Mouse (Mus musculus) midbrain, postnatal 0 days (tissue): Measurements from ENCODE around the gene Spp2. TPM values are rescaled to one million over a fixed set of nuclear protein-coding genes. Genes with fewer than 3 reads are reported as not detected.

Experiments
- ATAC-seq: fragments of 200-750 bp; cut with Nextera tagmentation; 2 replicates; pipeline ENCODE4 v1.8.0; 2017; ENCODE audit warnings: moderate number of reproducible peaks, mild to moderate bottlenecking, moderate TSS enrichment, moderate library complexity; ENCODE audit not compliant: low FRiP score
- DNase-seq: peaks from one replicate; pipeline ENCODE4 v3.0.0-alpha.2; 2015; ENCODE audit warnings: low spot score
- H3K27ac ChIP-seq: fragments of 300-500 bp; sonication (generic); 2 replicates; pipeline ENCODE4 v1.5.1; 2014; ENCODE audit warnings: low read depth, mild to moderate bottlenecking, low read length, mixed read lengths
- H3K27me3 ChIP-seq: fragments of 300-500 bp; sonication (generic); 2 replicates; pipeline ENCODE4 v1.6.1; 2014; ENCODE audit warnings: low read length, control low read depth, mixed read lengths; ENCODE audit not compliant: insufficient read depth
- H3K36me3 ChIP-seq: fragments of 300-500 bp; sonication (generic); 2 replicates; pipeline ENCODE4 v1.6.1; 2014; ENCODE audit warnings: low read length, control low read depth, mixed read lengths; ENCODE audit not compliant: insufficient read depth
- H3K4me1 ChIP-seq: fragments of 300-500 bp; sonication (generic); 2 replicates; pipeline ENCODE4 v1.6.1; 2014; ENCODE audit warnings: mild to moderate bottlenecking, control low read depth, antibody characterized with exemption, low read length, mixed read lengths; ENCODE audit not compliant: insufficient read depth
- H3K4me2 ChIP-seq: fragments of 300-500 bp; sonication (generic); 2 replicates; pipeline ENCODE4 v1.6.1; 2014; ENCODE audit warnings: low read depth, mild to moderate bottlenecking, low read length, mixed read lengths; ENCODE audit not compliant: poor library complexity, severe bottlenecking
- H3K4me3 ChIP-seq: fragments of 300-500 bp; sonication (generic); 2 replicates; pipeline ENCODE4 v1.5.1; 2014; ENCODE audit warnings: low read depth, mild to moderate bottlenecking, low read length, moderate library complexity
- H3K9ac ChIP-seq: fragments of 300-500 bp; sonication (generic); replicated peaks from 2 replicates; pipeline ENCODE4 v1.6.1; 2014; ENCODE audit warnings: mild to moderate bottlenecking, low read length, moderate library complexity, mixed read lengths; ENCODE audit not compliant: poor library complexity, severe bottlenecking
- H3K9me3 ChIP-seq: fragments of 300-500 bp; sonication (generic); 2 replicates; pipeline ENCODE4 v1.6.1; 2016; ENCODE audit warnings: low read length, control low read depth
- CTCF ChIP-seq: IDR thresholded peaks from 2 replicates; pipeline ENCODE4 v1.5.1; 2016; ENCODE audit warnings: antibody characterized with exemption, mild to moderate bottlenecking
- WGBS: fragments of 180-500 bp; shearing (Covaris S2); extraction: QIAGEN DNeasy Blood & Tissue Kit; methylation state at CpG from one replicate; pipeline ENCODE4 v1.1.7; 2014; 5-methylcytosine and 5-hydroxymethylcytosine counted together
- polyA plus RNA-seq: library from polyadenylated mRNA; unstranded; fragments of >200 nt; fragmentation: Nextera tagmentation; extraction: Ambion mirVana; gene quantifications from 2 replicates; pipeline ENCODE4 v1.2.1, GENCODE M21; 2015
- total RNA-seq: library from RNA; depleted of rRNA; stranded (reverse); fragments of >200 nt; gene quantifications from 2 replicates; pipeline ENCODE4 v1.2.3, GENCODE M21; 2014

Gene Spp2
- total and polyA plus RNA-seq, 2 experiments from 2014 or later, result 2.4 to 2.8 TPM

DNA sequence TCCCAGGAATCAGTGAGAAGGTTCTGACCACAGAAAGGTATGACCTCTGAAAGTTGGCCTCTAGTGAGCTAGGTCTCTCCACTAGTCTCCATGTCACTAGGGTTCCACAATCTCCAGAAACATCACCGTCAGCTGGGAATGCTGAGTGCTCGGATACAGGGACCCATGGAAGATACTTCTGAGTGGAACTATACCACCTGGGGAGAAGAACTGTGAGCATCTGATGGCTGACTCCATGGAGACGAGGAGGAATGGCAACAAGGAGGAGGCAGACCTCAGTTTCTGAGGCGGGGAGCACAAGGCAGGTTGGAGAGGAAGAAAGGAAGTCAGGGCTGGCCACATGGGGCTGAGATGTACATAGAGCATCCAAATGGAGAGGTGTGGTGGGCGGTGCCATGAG, 52.9 kb downstream of the Spp2 start:
- Histone ChIP-seq H3K9me3 (0 out of 2 replicates have a peak, but pooled peaks cover 3% of the 10 kb centered on the region), H3K27me3 (no peaks in the 10 kb centered on the region), H3K36me3 (no peaks in the 10 kb centered on the region), H3K27ac (no peak overlapping the region), H3K4me1 (0 out of 2 replicates have a peak, but pooled peaks cover 4% of the 10 kb centered on the region), H3K4me3 (no peak overlapping the region), H3K4me2 (no peak overlapping the region), H3K9ac (no peak overlapping the region)
- TF ChIP-seq CTCF, result no peak
- WGBS, result 82% methylated on average over 5 of the region's 5 CpGs
- DNase-seq, result no peak
- no peak for ATAC-seq

DNA sequence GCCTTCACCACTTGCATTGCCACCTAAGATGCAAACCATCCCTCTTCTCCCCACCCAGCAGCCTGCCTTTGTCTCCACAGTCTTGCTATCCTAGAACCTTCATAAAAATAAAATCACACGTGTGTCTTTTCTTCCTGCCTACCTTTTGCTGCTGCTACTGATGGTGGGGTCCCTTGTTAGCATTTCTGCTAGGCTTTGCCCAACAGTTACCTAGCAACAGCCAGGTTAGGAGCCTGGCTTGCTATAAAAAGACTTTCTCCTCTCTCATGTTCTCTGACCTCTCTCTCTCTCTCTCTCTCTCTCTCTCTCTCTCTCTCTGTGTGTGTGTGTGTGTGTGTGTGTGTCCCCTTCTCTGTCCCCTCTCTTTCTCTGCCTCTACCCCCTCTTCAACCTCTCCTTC, 54.3 kb downstream of the Spp2 start:
- TF ChIP-seq CTCF, result no peak

GRCm38 (mm10) chr1:88462484-88462883, 55.7 kb downstream of the Spp2 start:
- WGBS, result 37% methylated on average over 6 of the region's 6 CpGs
- Histone ChIP-seq H3K27ac (no peak overlapping the region), H3K4me1 (no peaks in the 10 kb centered on the region), H3K9ac (no peak overlapping the region), H3K27me3 (no peaks in the 10 kb centered on the region), H3K9me3 (0 out of 2 replicates have a peak, but pooled peaks cover 3% of the 10 kb centered on the region), H3K4me3 (no peak overlapping the region), H3K36me3 (no peaks in the 10 kb centered on the region), H3K4me2 (no peak overlapping the region)
- ATAC-seq (no peak), DNase-seq (no peak)
- TF ChIP-seq CTCF, result no peak

More for the DNA sequence above, 54.3 kb downstream of the Spp2 start:
- H3K4me1 ChIP-seq, result 0 out of 2 replicates have a peak, but pooled peaks cover 4% of the 10 kb centered on the region
- no peak overlapping the region for H3K9ac ChIP-seq
- 0 out of 2 replicates have a peak, but pooled peaks cover 3% of the 10 kb centered on the region for H3K9me3 ChIP-seq
- ATAC-seq, result no peak
- peak; percentile 54 for DNase-seq
- WGBS, result 15% methylated on average over 1 of the region's 1 CpGs
- 0 out of 2 replicates have a peak overlapping the region, but pooled peaks have one; percentile 43 for H3K27ac ChIP-seq
- no peak overlapping the region for H3K4me2 ChIP-seq
- no peaks in the 10 kb centered on the region for H3K27me3 ChIP-seq
- H3K4me3 ChIP-seq, result no peak overlapping the region
- H3K36me3 ChIP-seq, result no peaks in the 10 kb centered on the region

DNA sequence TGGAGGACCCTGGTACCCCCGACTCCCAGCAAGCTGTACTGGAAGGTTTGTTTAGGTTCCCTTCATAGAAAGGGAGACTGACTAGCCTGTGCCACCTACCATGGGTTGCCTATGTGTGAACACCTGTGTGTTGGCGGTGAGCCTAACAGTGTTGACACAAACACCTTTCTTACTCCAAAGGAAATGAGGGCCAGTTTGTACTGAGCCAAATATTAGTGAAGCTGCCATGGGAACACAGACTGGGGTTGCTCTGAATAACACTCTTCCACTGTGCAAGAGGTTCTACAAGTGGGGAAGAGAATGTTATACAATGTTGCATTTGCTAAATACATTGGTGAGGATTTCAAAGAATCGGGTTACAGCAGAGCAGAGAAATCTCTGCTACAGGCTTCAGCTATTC, 56.5 kb downstream of the Spp2 start:
- H3K9me3 ChIP-seq, result no peaks in the 10 kb centered on the region
- no peak overlapping the region for H3K27ac ChIP-seq
- no peak for TF ChIP-seq CTCF
- H3K4me2 ChIP-seq, result no peak overlapping the region
- H3K36me3 ChIP-seq, result no peaks in the 10 kb centered on the region
- H3K4me1 ChIP-seq, result no peaks in the 10 kb centered on the region
- ATAC-seq (no peak), DNase-seq (no peak)
- H3K9ac ChIP-seq, result no peak overlapping the region
- no peaks in the 10 kb centered on the region for H3K27me3 ChIP-seq
- WGBS, result 86% methylated on average over 3 of the region's 3 CpGs
- H3K4me3 ChIP-seq, result no peak overlapping the region

DNA sequence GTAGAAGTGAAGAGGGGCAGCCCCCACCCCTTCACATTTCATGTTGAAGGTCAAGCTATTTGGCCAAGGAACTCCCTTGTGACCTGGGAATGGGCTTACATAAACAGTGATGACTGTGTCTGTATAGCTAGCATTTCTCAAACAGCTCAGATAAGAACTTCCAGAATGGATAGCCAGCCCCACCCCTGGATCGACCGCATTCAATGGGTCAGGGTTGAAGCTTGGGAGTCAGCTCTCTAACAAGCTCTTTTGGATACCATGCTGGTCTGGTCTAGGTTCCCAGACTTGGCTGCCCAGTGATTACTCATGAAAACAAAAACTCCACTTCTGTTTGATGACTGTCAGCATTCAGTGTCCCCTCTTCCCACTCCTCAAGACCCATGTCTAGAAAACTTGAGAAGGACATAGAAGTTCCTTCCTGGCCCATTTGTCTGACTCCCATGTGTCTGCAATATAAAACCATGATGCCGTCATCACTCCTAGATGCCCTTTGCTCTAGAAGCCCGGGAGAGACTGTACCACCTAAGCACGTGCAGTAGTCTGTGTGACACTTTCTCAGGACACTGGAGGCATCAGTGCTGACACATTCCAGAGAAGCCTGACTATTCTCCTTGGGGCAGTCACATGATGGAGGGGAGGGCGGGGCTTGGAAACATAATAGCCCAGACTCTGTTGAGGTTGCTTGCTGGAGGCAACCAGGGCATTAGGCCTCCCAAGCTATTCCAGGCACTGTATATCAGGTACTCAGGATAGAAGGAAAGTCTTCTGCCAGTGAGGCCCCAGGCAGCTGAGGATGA, 57.5 kb downstream of the Spp2 start:
- Histone ChIP-seq H3K36me3 (no peaks in the 10 kb centered on the region), H3K9me3 (no peaks in the 10 kb centered on the region), H3K27me3 (no peaks in the 10 kb centered on the region), H3K27ac (no peak overlapping the region), H3K4me2 (no peak overlapping the region), H3K9ac (no peak overlapping the region), H3K4me3 (no peak overlapping the region), H3K4me1 (no peaks in the 10 kb centered on the region)
- WGBS, result 85% methylated on average over 6 of the region's 6 CpGs
- DNase-seq (no peak), ATAC-seq (no peak)
- no peak for TF ChIP-seq CTCF

DNA sequence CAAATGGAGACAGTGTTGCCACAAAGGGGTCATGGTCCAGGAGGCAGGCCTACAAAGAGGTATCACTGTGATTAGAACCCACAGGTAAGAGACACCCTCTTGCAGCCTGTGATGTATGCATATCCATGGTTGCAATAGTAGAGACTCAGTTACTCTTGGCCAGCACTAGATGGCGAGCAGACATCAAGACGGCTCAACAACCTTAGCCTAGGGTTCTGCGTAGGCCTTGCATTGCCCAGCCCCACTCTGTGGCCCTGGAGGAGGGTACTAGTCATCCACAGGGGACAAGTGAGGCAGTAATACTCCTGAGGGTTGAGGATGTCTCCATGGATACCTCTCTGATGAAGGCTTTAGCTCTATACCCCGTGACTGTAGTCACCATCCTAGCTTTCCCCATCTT, 59.0 kb downstream of the Spp2 start:
- WGBS, result 72% methylated on average over 4 of the region's 4 CpGs
- H3K27me3 ChIP-seq, result no peaks in the 10 kb centered on the region
- ATAC-seq (no peak), DNase-seq (peak; percentile 48)
- H3K27ac ChIP-seq, result no peak overlapping the region
- no peaks in the 10 kb centered on the region for H3K36me3 ChIP-seq
- no peaks in the 10 kb centered on the region for H3K4me1 ChIP-seq
- H3K9me3 ChIP-seq, result no peaks in the 10 kb centered on the region
- no peak overlapping the region for H3K9ac ChIP-seq
- H3K4me3 ChIP-seq, result no peak overlapping the region
- H3K4me2 ChIP-seq, result no peak overlapping the region
- TF ChIP-seq CTCF, result peak; percentile 71
